Mouse (Mus musculus): Measurements from ENCODE around the gene Frmpd3.
"Not testable (repeated sequence)": the region's sequence is repeated elsewhere in the genome, so short reads cannot be mapped to it uniquely, and the experiment has no call there.

Gene Frmpd3

DNA sequence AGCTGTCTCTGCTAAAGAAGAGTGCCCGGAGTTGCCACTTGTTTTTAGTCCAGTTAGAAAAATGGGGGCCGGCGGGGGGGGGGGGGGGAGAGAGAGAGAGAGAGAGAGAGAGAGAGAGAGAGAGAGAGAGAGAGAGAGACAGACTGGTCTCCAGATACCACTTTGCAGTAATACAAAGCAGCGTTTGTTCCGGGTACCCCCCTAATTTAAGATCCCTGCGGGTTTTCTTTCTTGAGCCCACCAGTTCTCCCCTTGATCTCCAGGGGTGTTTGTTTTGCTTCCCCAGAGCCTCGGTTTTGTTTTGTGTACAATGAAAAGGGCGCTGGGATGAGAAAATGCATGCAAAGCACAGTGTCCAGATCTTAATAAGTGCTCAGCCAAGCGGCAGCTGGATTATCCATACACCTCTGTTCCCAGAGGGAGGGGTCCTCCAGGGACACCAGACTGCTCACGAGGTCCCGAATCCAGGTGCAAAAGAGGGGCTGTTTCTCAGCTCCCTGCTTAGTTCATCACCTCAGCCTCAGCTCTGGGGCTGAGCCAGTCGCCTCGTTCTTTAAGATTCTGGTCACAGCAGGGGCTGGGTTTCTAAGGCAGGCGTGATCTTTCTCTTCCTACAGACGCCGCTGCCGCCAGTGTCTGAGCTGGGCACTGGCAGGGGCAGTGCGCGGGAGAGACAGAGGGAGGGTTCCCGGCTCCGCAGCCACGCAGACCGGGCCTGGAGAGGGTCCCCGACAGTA lies at the start of gene Frmpd3:
Frmpd3 (plus strand) TSS at position 608 of the 737 bp plus-strand sequence.
- in situ Hi-C loops (cut with MboI, MseI), result no loop called here

GRCm38 (mm10) chrX:140303731-140304130 lies 38.3 kb upstream of the Frmpd3 start:
- in situ Hi-C loops (cut with MboI, MseI), result no loop called here

DNA sequence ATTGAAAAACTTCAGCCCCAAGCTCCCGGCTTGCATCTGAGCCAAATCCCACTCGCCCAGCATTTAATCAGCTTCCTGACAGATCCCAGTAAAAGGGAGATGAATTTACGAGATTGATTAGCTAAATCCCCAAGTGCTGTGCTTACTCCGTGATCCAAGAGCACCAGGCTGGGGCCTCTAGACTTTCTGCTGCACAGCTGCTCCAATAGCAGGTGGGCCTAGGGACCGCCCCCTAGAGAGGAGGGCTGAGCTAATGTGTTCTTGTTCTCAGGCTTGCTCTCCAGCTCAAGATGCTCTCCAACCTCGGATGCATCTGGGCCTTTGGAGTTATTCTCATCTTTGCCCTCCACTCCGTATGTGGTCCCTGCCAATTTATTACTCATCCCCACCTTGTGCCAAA lies 36.4 kb upstream of the Frmpd3 start:
- in situ Hi-C loops (cut with MboI, MseI), result no loop called here

GRCm38 (mm10) chrX:140317931-140318330 lies 24.1 kb upstream of the Frmpd3 start:
- in situ Hi-C loops (cut with MboI, MseI), result loop anchor here (10.0 kb wide), 1 partner anchor 857 kb away; no protein-coding TSS in a partner anchor

- in situ Hi-C loops (cut with MboI, MseI), result loop anchor here (10.0 kb wide), 1 partner anchor 856 kb away; no protein-coding TSS in a partner anchor
Observed at GRCm38 (mm10) chrX:140319131-140319530, 22.9 kb upstream of the Frmpd3 start.

- in situ Hi-C loops (cut with MboI, MseI), result not testable (repeated sequence)
Observed at GRCm38 (mm10) chrX:140320671-140321070, 21.4 kb upstream of the Frmpd3 start.

DNA sequence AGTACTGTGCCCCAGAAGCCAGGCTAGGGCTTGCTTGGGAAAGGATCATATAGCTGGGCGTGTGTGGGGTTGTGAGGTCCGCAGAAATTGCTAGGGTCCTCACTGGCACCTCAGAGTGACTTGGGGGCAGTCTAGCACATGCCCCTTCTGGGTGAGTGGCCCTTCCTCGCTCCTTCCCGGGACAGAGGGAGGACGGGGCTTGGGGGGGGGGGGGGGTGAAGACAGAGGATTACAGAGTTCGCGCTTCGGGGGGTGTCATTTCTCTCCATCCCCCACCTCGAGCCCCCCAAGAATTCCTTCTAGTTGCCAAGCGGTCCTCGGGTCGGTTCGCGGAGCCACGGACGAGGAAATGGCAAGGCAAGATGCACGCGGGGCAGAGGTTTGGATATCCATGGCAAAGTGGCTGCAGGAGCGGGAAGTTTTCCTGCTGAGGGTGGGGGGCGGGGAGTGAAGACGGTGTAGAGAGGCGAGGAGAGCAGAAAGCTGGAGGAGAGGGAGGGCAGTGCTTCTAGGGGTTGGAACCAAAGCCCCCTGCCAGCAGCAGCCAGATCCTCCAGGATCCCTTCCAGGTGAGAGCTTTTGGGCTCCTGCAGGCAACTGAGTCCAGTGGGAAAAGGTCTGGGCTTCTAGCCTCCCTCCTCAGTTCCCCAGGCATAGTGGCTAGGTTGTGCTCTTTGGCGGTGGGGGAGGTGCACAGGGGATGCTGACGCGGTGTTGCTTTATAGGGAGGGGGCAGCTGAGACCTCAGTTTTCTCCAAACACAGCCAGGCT lies 515 bp downstream of the Frmpd3 start:
- in situ Hi-C loops (cut with MboI, MseI), result no loop called here

DNA sequence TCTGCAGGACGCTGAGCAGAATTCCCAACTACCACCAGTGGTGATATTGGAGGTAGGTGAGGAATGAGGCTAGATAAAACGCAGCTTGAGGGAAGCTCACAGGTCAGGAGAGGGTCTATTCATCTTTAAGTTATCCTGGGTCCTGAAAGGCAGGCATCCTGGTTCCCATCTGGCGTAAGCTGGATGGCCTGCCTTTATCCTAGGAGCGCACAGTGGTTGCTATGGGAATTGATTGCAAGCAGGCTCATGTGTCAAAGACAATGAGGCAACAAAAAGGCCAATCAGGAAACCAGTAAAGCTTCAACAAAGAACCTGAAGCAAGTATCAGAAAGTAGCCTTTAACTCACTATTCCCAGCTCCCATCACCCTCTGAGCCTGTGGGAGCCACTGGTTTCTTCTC lies 33.6 kb downstream of the Frmpd3 start:
- in situ Hi-C loops (cut with MboI, MseI), result no loop called here

- in situ Hi-C loops (cut with MboI, MseI), result loop anchor here (10.0 kb wide), 1 partner anchor 1065 kb away; no protein-coding TSS in a partner anchor
Observed at GRCm38 (mm10) chrX:140399986-140400385, 57.9 kb downstream of the Frmpd3 start.

DNA sequence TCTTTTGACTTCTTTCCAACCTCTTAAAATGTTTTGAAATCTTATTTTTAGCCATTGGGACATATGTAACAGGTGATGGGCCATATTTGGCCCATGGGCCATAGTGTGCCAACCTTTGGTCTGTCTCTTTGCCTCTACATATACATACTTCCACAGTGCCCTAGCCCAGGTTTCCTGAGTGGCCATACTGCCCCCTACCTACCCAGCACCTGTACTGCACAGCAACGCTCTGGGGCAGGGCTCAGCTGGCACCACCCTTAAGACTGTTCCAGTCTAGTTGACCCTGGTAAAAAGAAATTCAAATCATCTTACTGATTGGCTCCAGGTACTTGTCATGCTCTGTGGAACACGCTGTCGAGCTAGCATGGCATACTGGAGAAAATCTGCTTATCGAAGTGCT lies 60.8 kb downstream of the Frmpd3 start:
- in situ Hi-C loops (cut with MboI, MseI), result no loop called here

GRCm38 (mm10) chrX:140406079-140406478 lies 64.0 kb downstream of the Frmpd3 start:
- in situ Hi-C loops (cut with MboI, MseI), result no loop called here

DNA sequence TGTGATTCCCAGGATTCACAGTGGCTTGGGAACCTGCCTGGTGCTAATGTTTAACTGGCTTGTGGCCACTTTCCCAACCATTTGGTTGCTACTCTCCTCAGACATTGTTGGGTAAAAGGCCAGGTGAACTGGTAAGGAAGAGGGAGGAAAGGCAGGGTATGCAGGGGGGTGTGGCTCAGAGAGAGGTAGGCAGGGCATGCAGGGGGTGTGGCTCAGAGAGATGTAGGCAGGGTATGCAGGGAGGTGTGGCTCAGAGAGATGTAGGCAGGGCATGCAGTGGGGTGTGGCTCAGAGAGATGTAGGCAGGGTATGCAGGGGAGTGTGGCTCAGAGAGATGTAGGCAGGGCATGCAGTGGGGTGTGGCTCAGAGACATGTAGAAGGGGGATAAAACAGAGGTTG lies 64.4 kb downstream of the Frmpd3 start:
- in situ Hi-C loops (cut with MboI, MseI), result no loop called here

- in situ Hi-C loops (cut with MboI, MseI), result no loop called here
Observed at GRCm38 (mm10) chrX:140407593-140407992, 65.5 kb downstream of the Frmpd3 start.

- in situ Hi-C loops (cut with MboI, MseI), result no loop called here
Observed at GRCm38 (mm10) chrX:140418467-140418866, 76.4 kb downstream of the Frmpd3 start.

GRCm38 (mm10) chrX:140427124-140427523 lies 85.1 kb downstream of the Frmpd3 start:
- in situ Hi-C loops (cut with MboI, MseI), result no loop called here

- in situ Hi-C loops (cut with MboI, MseI), result no loop called here
Observed at GRCm38 (mm10) chrX:140428252-140428651, 86.2 kb downstream of the Frmpd3 start.

DNA sequence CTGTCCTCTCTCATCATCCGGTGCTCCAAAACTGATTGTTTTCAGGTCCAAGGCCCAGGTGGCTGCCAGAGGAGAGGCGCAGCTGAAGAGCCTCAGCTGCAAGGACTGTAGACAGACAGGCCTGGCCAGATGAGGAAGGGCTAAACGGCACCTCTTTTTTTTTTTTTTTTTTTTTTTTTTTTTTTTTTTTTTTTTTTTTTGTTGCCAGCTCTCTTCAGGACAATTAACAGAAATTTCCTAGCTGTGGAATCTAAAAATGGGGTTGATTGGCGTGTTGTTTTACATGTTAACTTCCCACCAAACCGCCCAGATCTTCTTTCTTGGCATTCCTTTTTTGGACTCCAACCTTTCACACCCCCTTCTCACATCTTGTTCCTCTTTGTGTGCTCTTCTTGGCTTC lies 87.9 kb downstream of the Frmpd3 start:
- in situ Hi-C loops (cut with MboI, MseI), result no loop called here

DNA sequence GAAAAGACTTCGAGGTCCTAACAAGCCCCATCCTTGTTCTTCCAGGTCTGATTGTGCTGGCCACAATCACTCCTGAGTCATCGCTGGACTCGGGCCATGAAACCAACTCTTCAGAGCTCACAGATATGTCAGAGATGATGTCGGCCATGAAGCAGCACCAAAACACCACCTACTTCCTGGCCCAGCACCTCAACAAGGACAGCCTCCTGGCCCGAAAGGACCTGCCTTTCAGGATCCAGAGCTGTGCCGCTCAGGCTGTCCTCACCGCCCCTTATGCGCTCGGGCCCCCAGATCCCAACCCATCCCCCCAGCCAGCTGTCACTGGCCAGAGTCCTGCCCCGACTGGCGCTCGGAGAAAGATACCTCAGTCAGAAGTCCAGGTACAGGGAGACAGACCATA lies 88.4 kb downstream of the Frmpd3 start:
- in situ Hi-C loops (cut with MboI, MseI), result no loop called here

DNA sequence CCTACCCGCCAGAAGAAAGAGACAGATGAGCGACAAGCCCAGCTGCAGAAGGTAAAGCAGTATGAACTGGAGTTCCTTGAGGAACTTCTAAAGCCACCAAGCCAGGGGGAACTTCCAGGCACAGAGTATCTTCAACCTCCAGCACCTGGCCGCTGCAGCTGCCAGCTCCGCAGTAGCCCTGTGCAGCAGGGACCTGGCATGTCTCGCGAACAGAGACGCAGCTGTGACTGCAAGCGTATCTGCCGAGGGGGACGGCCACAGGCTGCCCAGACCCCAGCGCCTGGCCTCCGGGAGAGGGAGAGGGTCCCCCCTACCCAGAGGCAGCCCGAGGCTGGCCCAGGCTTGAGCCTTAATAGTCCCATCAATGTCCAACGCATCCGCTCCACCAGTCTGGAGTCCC lies 89.9 kb downstream of the Frmpd3 start:
- in situ Hi-C loops (cut with MboI, MseI), result no loop called here

DNA sequence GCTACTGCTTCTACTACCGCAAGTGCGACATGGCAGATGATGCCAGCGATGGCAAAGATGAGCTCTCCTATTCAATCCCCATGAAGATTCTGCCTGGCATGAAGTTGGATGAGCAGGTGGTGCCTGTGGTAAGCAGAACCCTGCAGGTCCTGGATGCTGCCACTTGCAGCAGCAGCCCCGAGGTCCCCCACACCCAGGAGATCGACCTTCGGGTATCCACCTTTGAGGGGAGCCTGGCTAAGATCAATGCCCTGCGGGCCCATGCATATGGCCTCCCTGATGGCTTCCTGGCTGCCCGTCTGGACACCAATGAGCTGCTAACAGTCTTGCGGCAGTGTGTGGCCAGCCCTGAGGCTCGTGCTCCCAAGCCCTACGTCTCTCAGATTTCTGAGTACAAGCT lies 90.7 kb downstream of the Frmpd3 start:
- in situ Hi-C loops (cut with MboI, MseI), result no loop called here

- in situ Hi-C loops (cut with MboI, MseI), result no loop called here
Observed at GRCm38 (mm10) chrX:140437906-140438305, 95.8 kb downstream of the Frmpd3 start.

DNA sequence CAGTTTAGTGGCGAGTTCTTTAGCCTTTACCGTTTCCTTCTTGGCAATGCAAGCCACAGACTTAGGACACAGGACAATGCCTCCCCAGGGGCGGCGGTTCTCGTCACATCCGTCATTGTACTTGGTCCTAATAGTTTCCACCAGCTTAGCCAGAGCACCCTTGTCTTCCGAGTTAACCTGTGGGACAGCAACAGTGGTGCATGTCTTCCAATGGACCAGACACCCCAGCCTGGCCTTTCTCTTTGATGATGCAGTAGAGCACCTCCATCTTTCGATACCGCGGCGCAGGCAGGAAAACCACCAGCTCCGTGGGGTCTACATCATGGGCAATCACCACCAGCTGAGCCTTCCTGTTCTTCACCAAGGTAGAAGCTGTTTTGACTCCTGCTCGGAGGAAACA lies 103.5 kb downstream of the Frmpd3 start:
- in situ Hi-C loops (cut with MboI, MseI), result no loop called here

DNA sequence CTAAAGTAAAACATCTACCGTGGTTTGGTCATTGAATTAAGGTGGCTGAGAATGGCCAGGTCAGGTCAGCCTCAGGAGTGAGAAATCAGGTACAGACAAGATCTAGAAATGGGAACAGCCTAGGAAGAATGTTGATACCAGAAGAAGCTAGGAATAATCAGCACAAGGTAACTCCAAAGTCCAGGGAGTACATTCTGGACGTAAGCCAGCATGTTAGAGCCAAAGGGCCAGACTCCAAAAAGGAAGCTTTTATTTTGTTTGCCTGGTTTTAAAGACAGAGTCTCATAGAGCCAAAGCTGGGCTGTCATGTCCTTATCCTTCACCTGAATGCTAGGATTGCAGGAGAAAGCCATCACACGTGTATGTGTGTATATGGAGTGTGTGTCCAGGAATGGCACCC lies 108.0 kb downstream of the Frmpd3 start:
- in situ Hi-C loops (cut with MboI, MseI), result no loop called here

Data from T-helper 1 cell (primary cell).